Mouse (Mus musculus) forebrain, embryonic 16.5 days (tissue): ENCODE data around the gene Zdhhc22. TPM values are rescaled to one million over a fixed set of nuclear protein-coding genes. Genes with fewer than 3 reads are reported as not detected.

Source experiments
- ATAC-seq: fragments of 200-750 bp; cut with Nextera tagmentation; 2 replicates; pipeline ENCODE4 v1.8.0; 2017; ENCODE audit warnings: mild to moderate bottlenecking, moderate library complexity
- H3K27ac ChIP-seq: fragments of 300-500 bp; sonication (generic); 2 replicates; pipeline ENCODE4 v1.5.1; 2014; ENCODE audit warnings: low read length, control low read depth
- H3K27me3 ChIP-seq: fragments of 300-500 bp; sonication (generic); replicated peaks from 2 replicates; pipeline ENCODE4 v1.6.1; 2014; ENCODE audit warnings: low read length; ENCODE audit not compliant: control insufficient read depth, insufficient read depth
- H3K36me3 ChIP-seq: fragments of 300-500 bp; sonication (generic); 2 replicates; pipeline ENCODE4 v1.6.1; 2014; ENCODE audit not compliant: control insufficient read depth, insufficient read depth
- H3K4me1 ChIP-seq: fragments of 300-500 bp; sonication (generic); replicated peaks from 2 replicates; pipeline ENCODE4 v1.6.1; 2014; ENCODE audit warnings: low read length; ENCODE audit not compliant: control insufficient read depth, insufficient read depth
- H3K4me2 ChIP-seq: fragments of 300-500 bp; sonication (generic); 2 replicates; pipeline ENCODE4 v1.6.1; 2014; ENCODE audit warnings: mild to moderate bottlenecking, low read length, control low read depth
- H3K4me3 ChIP-seq: fragments of 300-500 bp; sonication (generic); replicated peaks from 2 replicates; pipeline ENCODE4 v1.5.1; 2014; ENCODE audit warnings: mild to moderate bottlenecking, low read length, control low read depth
- H3K9ac ChIP-seq: fragments of 300-500 bp; sonication (generic); replicated peaks from 2 replicates; pipeline ENCODE4 v1.6.1; 2014; ENCODE audit warnings: low read depth, low read length, control low read depth
- H3K9me3 ChIP-seq: fragments of 300-500 bp; sonication (generic); 2 replicates; pipeline ENCODE4 v1.6.1; 2016; ENCODE audit warnings: low read length; ENCODE audit not compliant: control insufficient read depth
- WGBS: fragments of 180-500 bp; shearing (Covaris S2); extraction: QIAGEN DNeasy Blood & Tissue Kit; methylation state at CpG from one replicate; pipeline ENCODE4 v1.1.7; 2014; 5-methylcytosine and 5-hydroxymethylcytosine counted together
- microRNA-seq: library from miRNA; unstranded; fragments of <30 nt; microRNA quantifications from one replicate; pipeline ENCODE4, GENCODE M21; 2017
- polyA plus RNA-seq: library from polyadenylated mRNA; unstranded; fragments of >200 nt; fragmentation: Nextera tagmentation; extraction: Ambion mirVana; gene quantifications from 2 replicates; pipeline ENCODE4 v1.2.1, GENCODE M21; 2015

Gene Zdhhc22
- polyA plus RNA-seq, 1 experiment from 2014 or later = 9.4 TPM

DNA sequence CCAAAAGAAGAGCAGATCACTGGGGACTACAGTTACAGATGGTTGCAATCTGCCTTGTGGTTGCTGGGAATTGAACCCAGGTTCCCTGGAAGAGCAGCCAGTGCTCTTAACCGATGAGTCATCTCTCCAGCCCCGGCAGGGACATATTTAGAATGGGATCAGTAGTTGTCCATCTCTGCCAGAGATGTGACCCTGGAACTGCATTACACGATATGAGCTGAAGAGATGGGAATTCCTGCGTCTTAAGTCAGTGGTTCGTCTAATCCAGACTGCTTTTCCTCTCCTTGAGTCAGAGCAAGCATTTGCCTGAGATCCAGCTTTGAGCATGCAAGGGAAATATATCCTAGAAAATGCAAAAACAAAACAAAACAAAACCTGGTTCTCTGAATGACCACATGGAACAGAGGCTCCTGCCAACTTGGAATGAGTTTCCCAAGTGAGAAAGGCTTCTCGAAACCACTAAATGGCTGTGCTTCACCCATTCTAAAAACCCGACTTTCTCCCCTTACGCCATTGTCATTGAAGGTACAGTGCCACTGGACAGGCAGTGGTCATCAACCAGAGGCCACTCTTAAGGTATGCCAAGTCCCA is 54.4 kb downstream of the Zdhhc22 start:
- Histone ChIP-seq H3K4me2 (no peak overlapping the region), H3K27ac (no peak overlapping the region), H3K4me1 (peaks cover 6% of the 10 kb centered on the region), H3K9ac (no peak overlapping the region), H3K9me3 (no peaks in the 10 kb centered on the region), H3K4me3 (no peak overlapping the region), H3K36me3 (no peaks in the 10 kb centered on the region), H3K27me3 (no peaks in the 10 kb centered on the region)
- WGBS = 81% methylated on average over 8 of the region's 8 CpGs
- no peak for ATAC-seq

DNA sequence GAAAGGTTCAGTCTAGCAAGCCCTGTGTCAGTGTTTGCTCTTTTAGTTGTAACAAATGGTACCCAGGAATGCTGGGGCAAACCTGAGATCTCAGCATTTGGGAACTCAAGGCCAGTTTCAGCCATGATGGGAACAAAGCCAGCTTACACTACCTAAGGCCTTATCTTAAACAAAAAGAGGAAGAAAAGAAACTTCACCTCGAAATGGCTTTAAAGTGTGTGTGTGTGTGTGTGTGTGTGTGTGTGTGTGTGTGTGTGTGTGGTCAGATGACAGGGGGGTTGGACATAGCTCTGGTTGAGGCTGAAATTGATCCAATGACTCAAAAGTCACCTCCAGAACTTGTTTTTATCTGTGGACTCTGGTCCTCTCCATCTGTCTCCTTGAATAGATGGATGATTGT is 55.5 kb downstream of the Zdhhc22 start:
- H3K4me2 ChIP-seq = no peak overlapping the region
- no peak overlapping the region for H3K9ac ChIP-seq
- no peak overlapping the region for H3K4me3 ChIP-seq
- no peak for ATAC-seq
- H3K9me3 ChIP-seq = no peaks in the 10 kb centered on the region
- no peaks in the 10 kb centered on the region for H3K36me3 ChIP-seq
- no peaks in the 10 kb centered on the region for H3K27me3 ChIP-seq
- H3K4me1 ChIP-seq = no peaks in the 10 kb centered on the region; the same call in 1 of the 2 replicates
- H3K27ac ChIP-seq = no peak overlapping the region
- WGBS = 87% methylated on average over 1 of the region's 1 CpGs

DNA sequence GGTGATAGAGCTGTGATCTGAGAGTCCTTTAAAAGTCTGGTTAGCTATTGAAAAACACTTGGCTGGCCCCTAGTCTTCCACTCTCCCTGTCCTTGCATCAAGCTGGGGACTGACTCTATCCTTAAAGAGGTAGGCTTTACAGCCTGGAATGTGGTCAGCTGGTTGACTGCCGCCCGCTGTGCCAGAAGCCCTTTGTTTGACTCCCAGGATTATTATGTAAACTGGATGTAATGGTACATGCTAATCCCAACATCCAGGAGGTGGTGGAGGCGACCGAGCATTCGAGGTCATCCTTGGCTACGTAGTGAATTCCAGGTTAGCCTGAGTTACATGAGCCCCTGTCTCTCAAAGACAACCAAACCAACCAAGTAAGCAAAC is 57.7 kb downstream of the Zdhhc22 start:
- ATAC-seq = no peak
- no peak overlapping the region for H3K27ac ChIP-seq
- WGBS = 36% methylated on average over 6 of the region's 6 CpGs

DNA sequence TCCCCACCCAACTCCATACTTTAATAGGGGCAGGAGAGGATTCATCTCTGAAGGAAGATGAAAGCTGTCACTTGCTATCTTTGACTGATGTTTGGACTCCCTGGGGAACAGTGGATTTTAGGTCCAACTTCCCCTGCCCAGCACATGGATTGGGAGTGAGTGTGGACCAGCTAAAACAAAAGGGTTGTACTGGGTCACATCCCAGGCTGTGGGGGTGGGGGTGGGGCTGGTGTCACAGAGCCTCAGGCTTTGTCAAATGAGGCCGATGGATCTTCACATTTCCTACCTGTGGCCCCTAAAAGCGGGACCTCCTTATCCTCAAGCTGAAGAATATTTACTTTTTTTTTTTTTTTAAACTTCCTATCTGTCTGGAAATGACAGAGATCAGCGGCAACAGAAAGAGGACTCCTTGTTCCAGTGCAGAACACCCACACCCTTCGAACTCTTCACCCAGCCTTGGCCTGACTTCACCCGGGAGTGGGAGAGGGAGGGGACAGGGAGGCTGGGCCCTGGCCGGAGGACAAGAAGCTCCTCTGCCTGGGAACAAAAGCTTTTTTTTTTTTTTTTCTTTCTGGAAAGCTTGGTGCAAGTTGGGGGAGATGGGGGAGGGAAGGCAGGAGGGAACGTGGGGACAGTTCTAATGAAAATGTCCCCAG is 58.2 kb downstream of the Zdhhc22 start:
- no peak for ATAC-seq
- H3K9me3 ChIP-seq = no peaks in the 10 kb centered on the region
- H3K9ac ChIP-seq = no peak overlapping the region
- H3K4me3 ChIP-seq = no peak overlapping the region
- no peaks in the 10 kb centered on the region for H3K36me3 ChIP-seq
- H3K27me3 ChIP-seq = no peaks in the 10 kb centered on the region
- no peak overlapping the region for H3K27ac ChIP-seq
- H3K4me2 ChIP-seq = no peak overlapping the region
- WGBS = 10% methylated on average over 7 of the region's 7 CpGs
- H3K4me1 ChIP-seq = no peaks in the 10 kb centered on the region; the same call in 1 of the 2 replicates

More for the DNA sequence above, 57.7 kb downstream of the Zdhhc22 start:
- Histone ChIP-seq H3K9me3 (no peaks in the 10 kb centered on the region), H3K27me3 (no peaks in the 10 kb centered on the region), H3K36me3 (no peaks in the 10 kb centered on the region), H3K9ac (no peak overlapping the region), H3K4me3 (no peak overlapping the region), H3K4me1 (no peaks in the 10 kb centered on the region; the same call in 1 of the 2 replicates), H3K4me2 (no peak overlapping the region)

DNA sequence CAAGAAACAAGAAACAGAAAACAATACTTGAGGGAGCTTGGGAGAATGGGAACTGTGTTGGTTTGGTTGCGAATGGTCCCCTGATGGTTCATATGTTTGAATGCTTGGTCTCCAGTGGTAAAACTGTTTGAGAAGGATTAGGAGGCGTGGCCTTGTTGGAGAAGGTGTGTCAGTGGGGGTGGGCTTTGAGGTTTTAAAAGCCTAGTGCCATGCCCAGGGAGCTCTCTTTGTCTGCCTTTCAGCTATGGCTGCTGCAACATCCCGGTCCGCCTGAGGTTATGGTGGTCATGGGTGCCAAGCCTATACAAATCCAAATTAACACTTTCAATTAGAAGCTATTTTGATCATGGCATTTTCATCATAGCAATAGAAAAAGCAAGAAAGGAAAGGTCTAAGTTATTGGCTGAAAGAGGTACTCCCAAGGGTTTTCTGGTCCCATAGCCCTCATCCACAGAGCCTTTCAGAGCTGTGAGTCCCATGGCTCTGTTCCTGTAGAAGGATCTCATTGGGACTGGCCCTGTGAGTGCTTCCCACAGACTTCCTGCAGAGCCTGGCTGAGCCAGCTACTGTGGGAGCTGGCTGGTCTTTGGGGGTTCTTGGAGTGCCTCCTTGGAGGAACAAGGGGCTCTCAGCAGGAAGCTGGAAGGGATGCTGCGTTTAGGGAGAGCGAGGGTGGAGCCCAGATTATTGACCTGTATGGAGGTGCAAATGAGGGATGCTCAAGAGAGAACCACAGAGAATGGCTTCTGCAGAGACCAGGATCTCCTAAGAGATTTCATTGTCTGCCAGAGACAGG is 59.1 kb downstream of the Zdhhc22 start:
- no peak for ATAC-seq
- no peak overlapping the region for H3K27ac ChIP-seq
- 71% methylated on average over 6 of the region's 6 CpGs for WGBS

More for the DNA sequence above, 59.1 kb downstream of the Zdhhc22 start:
- H3K27me3 ChIP-seq = no peaks in the 10 kb centered on the region
- H3K4me1 ChIP-seq = no peaks in the 10 kb centered on the region; the same call in 1 of the 2 replicates
- no peaks in the 10 kb centered on the region for H3K36me3 ChIP-seq
- no peak overlapping the region for H3K4me3 ChIP-seq
- H3K4me2 ChIP-seq = no peak overlapping the region
- no peak overlapping the region for H3K9ac ChIP-seq
- no peaks in the 10 kb centered on the region for H3K9me3 ChIP-seq

Small RNA genes within 50 kb of the gene (microRNA-seq; reads per million reads assigned to microRNA genes)
- gene Gm25847 = not detected

Other genes with a start within 250 kb of the Zdhhc22 start
- gene Irf2bpl, start 105.6 kb downstream of the Zdhhc22 start, polyA plus RNA-seq = 67.0 and 74.0 TPM in 2 replicates
- gene Cipc, start 43.4 kb downstream of the Zdhhc22 start, polyA plus RNA-seq = 61.5 and 62.7 TPM in 2 replicates
- gene Tmem63c, start 30.9 kb upstream of the Zdhhc22 start, polyA plus RNA-seq = 6.4 and 11.2 TPM in 2 replicates
- 2.2 and 3.7 TPM in 2 replicates for gene Ngb, start 112.1 kb upstream of the Zdhhc22 start, polyA plus RNA-seq
- 26.8 and 30.0 TPM in 2 replicates for gene Gstz1, start 156.7 kb upstream of the Zdhhc22 start, polyA plus RNA-seq
- 12.7 and 13.4 TPM in 2 replicates for gene Pomt2, start 157.5 kb upstream of the Zdhhc22 start, polyA plus RNA-seq
- 1.1 and 1.3 TPM in 2 replicates for gene Samd15, start 209.3 kb upstream of the Zdhhc22 start, polyA plus RNA-seq
- gene Tmed8, start 210.0 kb upstream of the Zdhhc22 start, polyA plus RNA-seq = 4.7 and 5.1 TPM in 2 replicates
- gene Noxred1, start 248.3 kb upstream of the Zdhhc22 start, polyA plus RNA-seq = 1.6 TPM in 2 replicates